Mouse (Mus musculus) c-Kit-positive CD71-positive TER-119-negative erythroid progenitor cells, embryonic 14.5 days (primary cell): ENCODE measurements around the gene Dkkl1.
A peak's percentile ranks its signal among the peaks of the same experiment; 100 is the strongest.

Source experiments
- DNase-seq: peaks from one replicate; pipeline ENCODE4 v3.0.0-alpha.2; 2013; ENCODE audit warnings: low read depth

Dkkl1 gene

GRCm38 (mm10) chr7:45167761-45168445 lies 44.0 kb downstream of the Dkkl1 start:
- DNase-seq: no peak

- no peak for DNase-seq
Measured at GRCm38 (mm10) chr7:45166950-45167401, 45.0 kb downstream of the Dkkl1 start.

- no peak for DNase-seq
Measured at GRCm38 (mm10) chr7:45165701-45166100, 46.2 kb downstream of the Dkkl1 start.

GRCm38 (mm10) chr7:45164833-45165232 lies 47.1 kb downstream of the Dkkl1 start:
- DNase-seq: no peak

GRCm38 (mm10) chr7:45163735-45164490 lies 48.0 kb downstream of the Dkkl1 start, which contains the start of gene Slc17a7:
TSS of gene Slc17a7 (plus strand) at chr7:45163949.
- no peak for DNase-seq

- no peak for DNase-seq
Measured at GRCm38 (mm10) chr7:45162996-45163615, 48.8 kb downstream of the Dkkl1 start.

- DNase-seq: no peak
Measured at GRCm38 (mm10) chr7:45162551-45162950, 49.4 kb downstream of the Dkkl1 start.

- peak; percentile 70 for DNase-seq
Measured at GRCm38 (mm10) chr7:45161612-45162473, 50.1 kb downstream of the Dkkl1 start.

GRCm38 (mm10) chr7:45160866-45161265 lies 51.1 kb downstream of the Dkkl1 start:
- DNase-seq: no peak

GRCm38 (mm10) chr7:45160316-45160800 lies 51.6 kb downstream of the Dkkl1 start:
- no peak for DNase-seq

- DNase-seq: no peak
Measured at GRCm38 (mm10) chr7:45158991-45159390, 53.0 kb downstream of the Dkkl1 start.
